Mouse (Mus musculus) liver, embryonic 11.5 days (tissue): Measurements from ENCODE around the gene Ncor1. TPM values are rescaled to one million over a fixed set of nuclear protein-coding genes. Genes with fewer than 3 reads are reported as not detected.
"Not testable (repeated sequence)": the region's sequence is repeated elsewhere in the genome, so short reads cannot be mapped to it uniquely, and the experiment has no call there.

Experiments
- ATAC-seq: fragments of 200-750 bp; cut with Nextera tagmentation; replicated peaks from 2 replicates; pipeline ENCODE4 v1.8.0; 2017; ENCODE audit warnings: moderate number of reproducible peaks, mild to moderate bottlenecking, moderate TSS enrichment, moderate library complexity; ENCODE audit not compliant: low FRiP score
- DNase-seq: peaks from one replicate; pipeline ENCODE4 v3.0.0-alpha.2; 2017; ENCODE audit warnings: low spot score
- H3K27ac ChIP-seq: fragments of 300-500 bp; sonication (generic); 2 replicates; pipeline ENCODE4 v1.5.1; 2014; ENCODE audit warnings: mild to moderate bottlenecking, low read depth, low read length, control low read depth
- H3K27me3 ChIP-seq: fragments of 300-500 bp; sonication (generic); replicated peaks from 2 replicates; pipeline ENCODE4 v1.6.1; 2014; ENCODE audit warnings: low read length, mixed read lengths; ENCODE audit not compliant: control insufficient read depth, insufficient read depth
- H3K36me3 ChIP-seq: fragments of 300-500 bp; sonication (generic); 2 replicates; pipeline ENCODE4 v1.6.1; 2014; ENCODE audit warnings: mild to moderate bottlenecking, low read length, moderate library complexity, mixed read lengths; ENCODE audit not compliant: control insufficient read depth, insufficient read depth
- H3K4me1 ChIP-seq: fragments of 300-500 bp; sonication (generic); replicated peaks from 2 replicates; pipeline ENCODE4 v1.6.1; 2014; ENCODE audit warnings: low read length, mixed read lengths; ENCODE audit not compliant: control insufficient read depth, insufficient read depth
- H3K4me2 ChIP-seq: fragments of 300-500 bp; sonication (generic); 2 replicates; pipeline ENCODE4 v1.6.1; 2014; ENCODE audit warnings: mild to moderate bottlenecking, control low read depth, moderate library complexity
- H3K4me3 ChIP-seq: fragments of 300-500 bp; sonication (generic); 2 replicates; pipeline ENCODE4 v1.5.1; 2014; ENCODE audit warnings: low read depth, low read length, control low read depth
- H3K9ac ChIP-seq: fragments of 300-500 bp; sonication (generic); 2 replicates; pipeline ENCODE4 v1.6.1; 2014; ENCODE audit warnings: low read depth, low read length, control low read depth
- H3K9me3 ChIP-seq: fragments of 300-500 bp; sonication (generic); 2 replicates; pipeline ENCODE4 v1.6.1; 2016; ENCODE audit warnings: low read length, inconsistent platforms, mixed read lengths; ENCODE audit not compliant: control insufficient read depth
- WGBS: fragments of 180-500 bp; shearing (Covaris S2); extraction: QIAGEN DNeasy Blood & Tissue Kit; methylation state at CpG from one replicate; pipeline ENCODE4 v1.1.7; 2014; 5-methylcytosine and 5-hydroxymethylcytosine counted together
- polyA plus RNA-seq: library from polyadenylated mRNA; unstranded; fragments of >200 nt; fragmentation: Nextera tagmentation; extraction: Ambion mirVana; gene quantifications from 2 replicates; pipeline ENCODE4 v1.2.1, GENCODE M21; 2014

Ncor1 gene
- polyA plus RNA-seq, 1 experiment from 2014 or later: 144 TPM

GRCm38 (mm10) chr11:62465849-62466248, 7.5 kb upstream of the Ncor1 start:
- H3K36me3 ChIP-seq: no peaks in the 10 kb centered on the region
- H3K27ac ChIP-seq: peak overlapping the region; percentile 86
- ATAC-seq (peak; percentile 65), DNase-seq (no peak)
- no peaks in the 10 kb centered on the region for H3K9me3 ChIP-seq
- 50% methylated on average over 3 of the region's 3 CpGs for WGBS
- peak overlapping the region; percentile 35 for H3K4me2 ChIP-seq
- no peak overlapping the region for H3K4me3 ChIP-seq
- H3K9ac ChIP-seq: 0 out of 2 replicates have a peak overlapping the region, but pooled peaks have one; percentile 3
- no peaks in the 10 kb centered on the region for H3K27me3 ChIP-seq
- H3K4me1 ChIP-seq: peaks cover 32% of the 10 kb centered on the region

DNA sequence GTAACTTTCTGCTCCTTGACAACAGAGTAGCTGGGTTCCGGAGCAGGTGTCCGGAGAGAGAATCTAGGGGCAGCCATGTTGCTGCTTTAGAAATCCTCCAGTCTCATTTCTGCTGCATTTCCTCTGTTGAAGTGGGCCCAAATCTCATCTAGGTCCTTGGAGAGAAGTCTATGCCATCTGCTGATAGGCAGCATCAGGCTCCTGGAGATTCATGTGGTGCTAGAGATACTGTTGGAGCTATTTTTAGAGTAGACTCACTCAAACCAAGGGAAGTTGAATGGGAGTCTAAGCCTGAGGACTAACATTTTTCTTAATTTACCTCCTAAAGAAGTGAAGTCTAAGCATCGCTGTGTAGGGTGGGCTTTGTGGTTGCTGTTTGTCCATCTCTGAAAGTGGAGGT, 6.4 kb upstream of the Ncor1 start:
- Histone ChIP-seq H3K4me3 (no peak overlapping the region), H3K27me3 (no peaks in the 10 kb centered on the region), H3K27ac (peak overlapping the region; percentile 86), H3K9ac (peak overlapping the region; percentile 5; the same call in 1 of the 2 replicates), H3K9me3 (no peaks in the 10 kb centered on the region), H3K4me2 (peak overlapping the region; percentile 52), H3K4me1 (peaks cover 36% of the 10 kb centered on the region), H3K36me3 (no peaks in the 10 kb centered on the region)
- 51% methylated on average over 3 of the region's 3 CpGs for WGBS
- DNase-seq: no peak
- peak; percentile 80 for ATAC-seq

GRCm38 (mm10) chr11:62463225-62463915, 5.0 kb upstream of the Ncor1 start:
- no peak overlapping the region for H3K9ac ChIP-seq
- WGBS: 59% methylated on average over 2 of the region's 2 CpGs

DNA sequence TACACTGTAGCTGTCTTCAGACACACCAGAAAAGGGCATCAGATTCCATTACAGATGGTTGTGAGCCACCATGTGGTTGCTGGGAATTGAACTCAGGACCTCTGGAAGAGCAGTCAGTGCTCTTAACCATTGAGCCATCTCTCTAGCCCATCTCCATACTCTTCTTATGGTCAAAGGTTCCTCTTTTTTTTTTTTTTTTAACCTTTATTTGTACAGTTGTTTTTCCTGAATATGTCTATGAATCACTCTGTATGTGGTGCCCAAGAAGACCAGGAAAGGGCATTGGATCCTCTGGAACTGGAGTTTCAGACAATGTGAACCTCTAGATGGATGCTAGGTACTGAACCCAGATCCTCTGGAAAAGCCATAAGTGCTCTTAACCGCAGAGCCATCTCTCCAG, 4.2 kb upstream of the Ncor1 start:
- WGBS: 94% methylated on average over 1 of the region's 1 CpGs
- not testable (repeated sequence) for H3K9ac ChIP-seq, ATAC-seq, H3K27ac ChIP-seq, H3K36me3 ChIP-seq, H3K27me3 ChIP-seq, DNase-seq, H3K9me3 ChIP-seq, H3K4me2 ChIP-seq, H3K4me3 ChIP-seq
- peaks cover 36% of the 10 kb centered on the region for H3K4me1 ChIP-seq

More at GRCm38 (mm10) chr11:62463225-62463915, 5.0 kb upstream of the Ncor1 start:
- Histone ChIP-seq H3K27me3 (no peaks in the 10 kb centered on the region), H3K4me3 (no peak overlapping the region), H3K4me1 (peaks cover 36% of the 10 kb centered on the region), H3K4me2 (no peak overlapping the region), H3K9me3 (no peaks in the 10 kb centered on the region), H3K36me3 (no peaks in the 10 kb centered on the region), H3K27ac (no peak overlapping the region)
- ATAC-seq (no peak), DNase-seq (no peak)

DNA sequence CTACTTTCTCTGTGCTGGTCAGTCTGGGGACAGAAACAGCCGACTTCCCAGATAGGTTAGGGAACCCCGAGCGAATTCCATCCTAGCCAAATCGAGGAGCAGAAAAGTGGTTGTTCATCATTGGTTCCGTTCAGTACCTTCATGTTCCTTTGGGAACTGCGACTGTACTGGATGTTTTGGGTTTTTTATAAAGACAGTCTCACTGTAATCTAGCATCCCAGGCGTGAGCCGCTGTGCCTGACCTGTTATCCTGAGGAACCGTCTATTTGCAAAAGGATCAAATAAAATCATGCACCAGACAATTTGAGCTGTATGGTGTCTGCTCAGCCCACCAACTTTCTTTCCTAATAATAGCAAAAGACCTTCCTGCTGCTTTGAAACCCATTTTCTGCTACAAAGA, 439 bp upstream of the Ncor1 start:
- peak overlapping the region; percentile 98 for H3K27ac ChIP-seq
- peaks cover 16% of the 10 kb centered on the region; the same call in 1 of the 2 replicates for H3K4me1 ChIP-seq
- H3K9ac ChIP-seq: peak overlapping the region; percentile 100
- peak overlapping the region; percentile 97 for H3K4me3 ChIP-seq
- ATAC-seq: no peak
- H3K9me3 ChIP-seq: no peaks in the 10 kb centered on the region
- H3K27me3 ChIP-seq: no peaks in the 10 kb centered on the region
- peak overlapping the region; percentile 77 for H3K4me2 ChIP-seq
- no peak for DNase-seq
- no peaks in the 10 kb centered on the region for H3K36me3 ChIP-seq
- under 1% methylated on average over 9 of the region's 9 CpGs for WGBS

- Histone ChIP-seq H3K36me3 (no peaks in the 10 kb centered on the region), H3K9ac (peak overlapping the region; percentile 100), H3K27ac (peak overlapping the region; percentile 98), H3K4me1 (peaks cover 13% of the 10 kb centered on the region; the same call in 1 of the 2 replicates), H3K4me3 (peak overlapping the region; percentile 97), H3K27me3 (no peaks in the 10 kb centered on the region), H3K4me2 (peak overlapping the region; percentile 77), H3K9me3 (no peaks in the 10 kb centered on the region)
- 0% methylated on average over 18 of the region's 18 CpGs for WGBS
- DNase-seq: no peak
- ATAC-seq: no peak; the same call in 1 of the 2 replicates
Observed at GRCm38 (mm10) chr11:62457891-62458270, 460 bp downstream of the Ncor1 start.

- Histone ChIP-seq H3K4me1 (peaks cover 13% of the 10 kb centered on the region; the same call in 1 of the 2 replicates), H3K4me3 (peak overlapping the region; percentile 97), H3K9me3 (no peaks in the 10 kb centered on the region), H3K9ac (peak overlapping the region; percentile 100), H3K27ac (peak overlapping the region; percentile 98), H3K4me2 (peak overlapping the region; percentile 77), H3K27me3 (no peaks in the 10 kb centered on the region), H3K36me3 (no peaks in the 10 kb centered on the region)
- ATAC-seq (peak; percentile 93), DNase-seq (peak; percentile 89)
- WGBS: under 1% methylated on average over 66 of the region's 73 CpGs
Observed at GRCm38 (mm10) chr11:62457241-62457890, 975 bp downstream of the Ncor1 start.

GRCm38 (mm10) chr11:62456483-62457172, 1.7 kb downstream of the Ncor1 start:
- peak; percentile 81 for DNase-seq
- peaks cover 13% of the 10 kb centered on the region; the same call in 1 of the 2 replicates for H3K4me1 ChIP-seq
- peak overlapping the region; percentile 97 for H3K4me3 ChIP-seq
- no peaks in the 10 kb centered on the region for H3K27me3 ChIP-seq
- no peaks in the 10 kb centered on the region for H3K36me3 ChIP-seq
- peak overlapping the region; percentile 98 for H3K27ac ChIP-seq
- H3K9ac ChIP-seq: peak overlapping the region; percentile 100
- ATAC-seq: peak; percentile 60
- H3K4me2 ChIP-seq: peak overlapping the region; percentile 77
- no peaks in the 10 kb centered on the region for H3K9me3 ChIP-seq
- WGBS: under 1% methylated on average over 42 of the region's 42 CpGs
